Mouse (Mus musculus): ENCODE results near the gene P2rx7. TPM values are rescaled to one million over a fixed set of nuclear protein-coding genes. Genes with fewer than 3 reads are reported as not detected.

Gene P2rx7
- polyA plus RNA-seq, 1 experiment from 2014 or later = 2.2 TPM

Small RNAs within 50 kb of the gene (microRNA-seq; reads per million reads assigned to microRNA genes)
- gene Mir8115 = not detected

Other genes with a start within 250 kb of the P2rx7 start
- gene Anapc7, start 222.2 kb upstream of the P2rx7 start, polyA plus RNA-seq (2015; fragmentation: Nextera tagmentation; extraction: Ambion mirVana) = 40.2 and 43.0 TPM in 2 replicates
- gene Atp2a2, start 141.7 kb upstream of the P2rx7 start, polyA plus RNA-seq (2015; fragmentation: Nextera tagmentation; extraction: Ambion mirVana) = 29.1 and 29.2 TPM in 2 replicates
- gene Ift81, start 29.4 kb upstream of the P2rx7 start, polyA plus RNA-seq (2015; fragmentation: Nextera tagmentation; extraction: Ambion mirVana) = 35.6 and 36.0 TPM in 2 replicates
- gene P2rx4, start 63.6 kb downstream of the P2rx7 start, polyA plus RNA-seq (2015; fragmentation: Nextera tagmentation; extraction: Ambion mirVana) = 23.1 and 27.8 TPM in 2 replicates
- 35.5 and 37.9 TPM in 2 replicates for gene Camkk2, start 135.5 kb downstream of the P2rx7 start, polyA plus RNA-seq (2015; fragmentation: Nextera tagmentation; extraction: Ambion mirVana)
- 413 and 425 TPM in 2 replicates for gene Anapc5, start 177.4 kb downstream of the P2rx7 start, polyA plus RNA-seq (2015; fragmentation: Nextera tagmentation; extraction: Ambion mirVana)
- 29.2 and 31.5 TPM in 2 replicates for gene Rnf34, start 206.1 kb downstream of the P2rx7 start, polyA plus RNA-seq (2015; fragmentation: Nextera tagmentation; extraction: Ambion mirVana)